Mouse (Mus musculus) urinary bladder, adult 18-20 months (tissue): ENCODE data around the gene Cdca5.

Experiments
- DNase-seq, 2 experiments: peaks; one replicate each; pipeline ENCODE4 v3.0.0; 2022; ENCODE audit warnings: low spot score in 2 of 2, mixed read lengths in 2 of 2

The Cdca5 gene

GRCm38 (mm10) chr19:6061641-6062302, 23.0 kb upstream of the Cdca5 start:
- peak in 1 of 2 experiments; percentile 42 for DNase-seq

GRCm38 (mm10) chr19:6062418-6062817, 22.4 kb upstream of the Cdca5 start:
- DNase-seq = no peak

- no peak for DNase-seq
Measured at GRCm38 (mm10) chr19:6063081-6063480, 21.7 kb upstream of the Cdca5 start.

GRCm38 (mm10) chr19:6066571-6066970, 18.2 kb upstream of the Cdca5 start:
- DNase-seq = no peak

GRCm38 (mm10) chr19:6067011-6067723, 17.6 kb upstream of the Cdca5 start:
- DNase-seq = peak in 1 of 2 experiments; percentile 76

GRCm38 (mm10) chr19:6067724-6068415, 16.9 kb upstream of the Cdca5 start, which contains the start of gene Tm7sf2:
TSS of gene Tm7sf2 (minus strand) at chr19:6068373.
- DNase-seq = peak; percentile 81 to 92

GRCm38 (mm10) chr19:6068951-6069350, 15.8 kb upstream of the Cdca5 start:
- DNase-seq = no peak

GRCm38 (mm10) chr19:6069851-6070250, 14.9 kb upstream of the Cdca5 start:
- DNase-seq = no peak

GRCm38 (mm10) chr19:6070571-6071250, 14.1 kb upstream of the Cdca5 start:
- no peak for DNase-seq

- no peak for DNase-seq
Measured at GRCm38 (mm10) chr19:6071261-6071660, 13.5 kb upstream of the Cdca5 start.

- no peak for DNase-seq
Measured at GRCm38 (mm10) chr19:6073889-6074288, 10.9 kb upstream of the Cdca5 start.

- peak; percentile 71 to 75 for DNase-seq
Measured at GRCm38 (mm10) chr19:6076564-6077393, 8.0 kb upstream of the Cdca5 start, which contains the start of gene Vps51. TSS of gene Vps51 (minus strand) at chr19:6077231.

- DNase-seq = no peak
Measured at GRCm38 (mm10) chr19:6079983-6080480, 4.8 kb upstream of the Cdca5 start, which contains the start of gene Tmem262. TSS of gene Tmem262 (plus strand) at chr19:6080033.

- DNase-seq = no peak
Measured at GRCm38 (mm10) chr19:6082156-6082555, 2.6 kb upstream of the Cdca5 start, which contains the start of gene Gm28374. TSS of gene Gm28374 (minus strand) at chr19:6082256.

GRCm38 (mm10) chr19:6085417-6085879, 665 bp downstream of the Cdca5 start:
- DNase-seq = peak in 1 of 2 experiments; percentile 19

- DNase-seq = no peak
Measured at GRCm38 (mm10) chr19:6088841-6089240, 4.1 kb downstream of the Cdca5 start.

- DNase-seq = no peak
Measured at GRCm38 (mm10) chr19:6094119-6094518, 9.3 kb downstream of the Cdca5 start, which contains the start of gene AC131692.1. TSS of gene AC131692.1 (plus strand) at chr19:6094419.

GRCm38 (mm10) chr19:6097847-6098246, 13.1 kb downstream of the Cdca5 start:
- DNase-seq = no peak

GRCm38 (mm10) chr19:6101186-6101585, 16.4 kb downstream of the Cdca5 start:
- DNase-seq = no peak

- DNase-seq = no peak
Measured at GRCm38 (mm10) chr19:6102169-6102853, 17.5 kb downstream of the Cdca5 start.
